Mouse (Mus musculus): Measurements from ENCODE around the gene Gm20388. TPM values are rescaled to one million over a fixed set of nuclear protein-coding genes. Genes with fewer than 3 reads are reported as not detected.

Gm20388 gene
- total RNA-seq, 2 experiments from 2014 or later = 1.3 to 8.5 TPM

DNA sequence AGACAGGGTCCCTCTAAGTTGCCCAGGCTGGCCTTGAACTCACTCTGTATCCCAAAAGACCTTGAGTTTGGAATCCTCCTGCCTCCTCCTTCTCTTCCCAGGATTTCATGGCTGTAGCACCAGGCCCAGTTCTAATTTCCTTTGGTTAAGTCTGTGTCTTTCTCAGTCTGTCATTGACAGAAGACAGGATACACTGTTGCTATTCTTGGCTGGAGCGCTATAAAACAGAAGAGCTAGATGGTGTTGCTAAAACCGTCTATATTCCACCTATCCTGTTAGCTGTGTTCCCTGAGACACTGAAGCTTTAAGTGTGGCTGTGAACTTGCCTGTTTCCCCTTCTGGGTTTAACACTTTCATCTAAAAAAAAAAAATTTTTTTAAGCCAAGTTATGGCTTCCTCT, 4301.5 kb downstream of the Gm20388 start:
- DNase-seq (ENCODE audit: low spot score in 2 of 2) = no peak

DNA sequence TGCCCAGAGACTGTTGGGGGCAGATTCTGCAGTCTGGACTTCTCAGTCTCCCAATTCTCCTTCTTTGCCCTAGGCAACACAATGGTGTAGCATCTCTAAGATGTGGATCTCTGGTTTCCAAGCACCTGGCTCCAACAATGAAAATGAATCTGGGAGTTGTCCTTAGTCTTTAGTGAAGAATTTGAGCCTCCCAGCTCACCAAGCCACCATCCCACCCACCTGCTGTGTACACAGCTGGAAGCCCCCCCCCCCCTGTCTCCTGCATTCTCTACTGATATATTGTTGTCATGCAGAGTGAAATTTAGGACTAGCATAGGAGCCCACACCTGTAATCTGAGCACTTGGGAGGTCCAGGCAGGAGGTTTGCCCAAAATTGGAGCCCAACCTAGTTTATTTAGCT, 4306.3 kb downstream of the Gm20388 start:
- DNase-seq (ENCODE audit: low spot score in 2 of 2) = no peak

- no peak for DNase-seq (ENCODE audit: low spot score in 2 of 2)
Measured at GRCm38 (mm10) chr8:124229883-124230282, 4319.2 kb downstream of the Gm20388 start.

GRCm38 (mm10) chr8:124230496-124231175, 4320.0 kb downstream of the Gm20388 start:
- no peak for DNase-seq (ENCODE audit: low spot score in 2 of 2)

GRCm38 (mm10) chr8:124231176-124231484, 4320.5 kb downstream of the Gm20388 start, which contains the start of gene Galnt2:
Galnt2 (plus strand) TSS chr8:124231391.
- peak; percentile 90 to 94 for DNase-seq (ENCODE audit: low spot score in 2 of 2)

- DNase-seq (ENCODE audit: low spot score in 2 of 2) = peak; percentile 55 to 71
Measured at GRCm38 (mm10) chr8:124231485-124232279, 4321.0 kb downstream of the Gm20388 start.

- DNase-seq (ENCODE audit: low spot score in 2 of 2) = no peak
Measured at GRCm38 (mm10) chr8:124232280-124232600, 4321.6 kb downstream of the Gm20388 start.

DNA sequence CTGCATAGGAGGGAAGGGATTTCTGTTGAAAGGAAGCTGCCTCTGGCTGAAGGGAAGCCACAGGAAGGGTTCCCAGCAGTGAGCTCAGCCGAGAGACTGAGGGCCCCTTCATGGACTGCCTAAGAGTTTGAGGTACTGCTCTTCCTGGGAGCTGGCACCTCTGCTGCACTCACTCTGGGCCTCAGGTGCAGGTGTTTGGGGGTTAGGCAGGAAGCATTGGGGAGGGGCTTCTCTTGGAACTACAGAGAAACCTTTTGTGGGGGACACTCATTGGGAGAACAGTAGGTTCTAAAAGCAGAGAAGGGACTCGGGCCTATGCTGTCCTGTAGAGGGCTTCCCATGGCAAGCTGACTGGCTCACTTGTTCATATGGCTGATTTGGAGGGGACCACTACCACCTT, 4323.9 kb downstream of the Gm20388 start:
- no peak for DNase-seq (ENCODE audit: low spot score in 2 of 2)

GRCm38 (mm10) chr8:124235536-124235935, 4324.9 kb downstream of the Gm20388 start:
- DNase-seq (ENCODE audit: low spot score in 2 of 2) = no peak

DNA sequence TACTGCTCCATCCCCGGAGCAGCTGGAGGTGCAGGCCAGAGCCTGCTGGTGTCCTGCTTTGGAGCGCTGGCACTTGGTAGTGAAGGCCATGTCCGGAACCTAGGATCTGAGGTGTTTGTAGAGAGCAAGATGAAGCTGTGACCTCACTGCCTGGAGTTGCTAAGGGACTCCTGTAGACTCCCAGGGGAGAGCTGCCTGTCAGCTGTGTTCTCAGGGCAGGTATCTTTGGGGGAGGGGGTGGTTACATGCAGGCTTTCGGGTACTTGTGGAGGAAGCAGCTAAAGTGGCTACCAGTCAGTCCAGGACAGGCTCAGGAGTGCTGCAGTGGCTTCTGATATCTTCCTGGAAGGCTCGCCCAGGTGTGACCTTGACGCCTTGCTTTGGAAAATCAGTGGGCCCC, 4328.7 kb downstream of the Gm20388 start:
- DNase-seq (ENCODE audit: low spot score in 2 of 2) = no peak

- no peak for DNase-seq (ENCODE audit: low spot score in 2 of 2)
Measured at GRCm38 (mm10) chr8:124240932-124241331, 4330.3 kb downstream of the Gm20388 start.

DNA sequence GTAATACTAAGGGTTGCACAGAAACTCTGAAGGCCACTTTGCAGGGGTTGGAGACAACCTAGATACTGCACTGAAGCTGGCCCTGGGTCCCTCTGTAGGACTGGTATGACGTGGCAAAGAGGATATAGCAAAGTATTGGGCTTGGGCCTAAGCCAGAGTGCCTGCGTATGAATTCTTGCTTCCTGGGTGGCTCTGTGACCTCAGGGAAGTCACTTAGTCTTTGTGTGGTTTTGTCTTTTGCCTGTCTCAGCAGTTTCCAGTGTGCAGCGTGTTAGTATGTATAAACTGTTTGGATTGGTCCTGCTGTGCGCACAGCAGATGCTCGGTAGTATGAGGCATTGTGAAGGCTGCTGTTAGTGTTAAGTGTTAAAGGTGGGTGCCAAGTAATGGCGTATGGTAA, 4331.6 kb downstream of the Gm20388 start:
- DNase-seq (ENCODE audit: low spot score in 2 of 2) = no peak

DNA sequence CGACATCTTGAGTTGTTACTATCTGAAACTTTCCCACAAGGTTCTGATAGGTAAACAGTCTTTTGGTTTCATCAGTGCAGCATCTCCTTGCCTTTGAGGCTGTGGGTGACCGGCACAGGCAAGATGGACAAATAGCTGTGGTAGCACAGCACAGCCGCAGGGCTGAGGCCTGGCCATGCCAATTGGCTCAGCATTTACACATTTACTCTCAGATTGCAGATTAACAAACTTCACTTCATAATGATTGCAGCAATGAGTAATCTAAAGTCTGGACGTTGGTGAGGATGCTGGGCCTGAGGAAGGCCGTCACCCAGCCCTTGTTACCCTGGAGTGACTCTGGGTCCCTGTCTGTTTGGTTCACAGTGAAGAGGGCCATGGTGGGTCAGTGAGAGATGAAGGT, 4332.3 kb downstream of the Gm20388 start:
- DNase-seq (ENCODE audit: low spot score in 2 of 2) = no peak

DNA sequence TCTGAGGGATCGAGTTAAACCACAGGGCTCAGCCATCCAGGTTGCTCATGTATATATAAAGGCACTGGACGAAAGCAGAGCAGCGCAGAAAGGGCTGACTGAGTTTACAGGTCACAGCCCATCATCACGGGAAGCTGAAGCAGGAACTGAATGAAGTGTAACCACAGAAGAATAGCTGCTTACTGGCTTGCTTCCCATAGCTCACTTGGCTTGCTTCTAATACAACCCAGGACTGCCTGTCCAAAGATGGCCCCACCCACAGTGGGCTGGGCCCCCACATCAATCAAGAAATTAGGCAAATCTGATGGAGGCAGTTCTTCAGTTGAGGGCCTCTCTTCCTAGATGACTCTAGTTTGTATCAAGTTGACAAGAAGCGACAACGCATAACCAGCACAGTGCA, 4336.9 kb downstream of the Gm20388 start:
- DNase-seq (ENCODE audit: low spot score in 2 of 2) = no peak

DNA sequence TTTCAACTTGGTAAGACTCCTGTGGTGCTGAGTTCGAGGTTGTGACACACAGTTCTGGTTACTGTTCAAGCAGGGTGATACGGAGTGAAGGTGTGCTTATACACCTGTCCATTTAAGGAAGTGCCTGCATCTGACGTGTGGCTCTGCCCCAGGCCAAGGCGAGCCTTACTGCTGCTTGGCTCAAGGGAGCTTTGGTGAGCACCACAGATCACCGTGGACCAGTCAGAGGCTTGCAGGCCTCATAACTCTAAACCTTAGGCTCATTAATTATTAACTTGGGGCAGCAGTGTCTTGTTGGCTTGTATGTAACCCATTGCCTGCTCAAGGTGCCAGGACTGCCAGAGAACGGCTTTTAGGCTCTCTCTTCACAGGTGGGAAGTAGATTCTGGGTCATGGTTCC, 4338.0 kb downstream of the Gm20388 start:
- DNase-seq (ENCODE audit: low spot score in 2 of 2) = no peak

DNA sequence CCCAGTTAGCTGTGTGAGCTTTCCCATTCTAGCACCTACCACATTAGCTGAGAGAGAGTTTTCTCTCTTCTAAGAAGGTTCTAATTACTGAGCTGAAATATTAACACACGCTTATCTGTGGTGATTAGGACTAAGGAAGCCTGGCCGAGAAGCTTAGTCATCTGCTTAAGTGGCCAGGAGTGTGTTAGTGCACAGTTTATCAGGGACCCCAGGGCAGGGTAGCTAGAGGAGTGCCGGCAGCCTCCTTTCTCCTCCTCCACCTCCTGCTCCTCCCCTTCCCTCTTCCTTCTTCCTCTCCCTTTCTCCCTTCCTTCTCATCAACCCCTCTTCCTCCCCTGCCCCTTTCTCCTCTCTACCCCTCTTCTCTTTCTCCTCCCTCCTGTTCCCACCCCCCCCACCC, 4339.6 kb downstream of the Gm20388 start:
- DNase-seq (ENCODE audit: low spot score in 2 of 2) = no peak

DNA sequence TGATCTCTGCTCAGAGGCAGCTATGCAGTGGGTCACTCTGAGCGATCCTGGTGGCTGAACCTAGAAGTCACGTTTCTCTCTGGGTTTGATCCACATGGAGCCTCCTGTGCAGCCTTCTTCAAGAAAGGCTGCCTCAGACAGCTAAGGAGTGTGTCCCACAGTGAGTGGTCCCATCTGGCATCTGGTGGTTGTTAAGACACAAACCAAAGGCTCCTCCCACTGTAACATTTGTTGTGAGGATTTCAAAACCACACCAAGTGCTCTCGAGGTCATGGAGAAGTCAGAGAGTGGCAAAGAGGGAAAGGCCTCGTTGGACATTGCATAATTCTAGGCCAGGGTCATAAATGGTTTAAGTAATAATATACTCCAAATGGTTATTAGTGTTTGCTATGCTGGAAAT, 4340.1 kb downstream of the Gm20388 start:
- DNase-seq (ENCODE audit: low spot score in 2 of 2) = peak in 1 of 2 experiments; percentile 33

- DNase-seq (ENCODE audit: low spot score in 2 of 2) = no peak
Measured at GRCm38 (mm10) chr8:124252533-124252950, 4341.9 kb downstream of the Gm20388 start.

DNA sequence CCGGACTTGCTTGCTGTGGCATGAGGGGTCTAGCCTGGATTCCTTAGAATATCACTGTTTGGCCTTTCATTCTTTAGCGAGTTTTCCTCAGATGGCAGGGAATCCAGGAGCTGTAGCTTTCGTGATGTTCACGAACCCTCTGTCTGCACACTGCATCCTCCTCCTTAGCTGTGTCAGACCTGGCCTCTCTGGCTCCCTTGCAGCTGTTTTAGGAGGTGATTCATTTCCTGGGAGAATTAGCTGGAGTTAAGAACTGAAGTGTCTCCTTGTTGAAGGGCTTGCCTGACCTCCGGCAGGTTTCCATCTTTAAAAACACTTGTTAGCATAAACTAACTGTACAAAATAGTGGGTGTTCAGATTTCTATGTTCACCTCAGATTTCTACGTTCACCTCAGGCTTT, 4343.3 kb downstream of the Gm20388 start:
- no peak for DNase-seq (ENCODE audit: low spot score in 2 of 2)

- no peak for DNase-seq (ENCODE audit: low spot score in 2 of 2)
Measured at GRCm38 (mm10) chr8:124256841-124257240, 4346.2 kb downstream of the Gm20388 start.

- peak; percentile 41 for DNase-seq (ENCODE audit: low spot score in 2 of 2)
Measured at GRCm38 (mm10) chr8:124257363-124257762, 4346.7 kb downstream of the Gm20388 start.

GRCm38 (mm10) chr8:124259146-124259545, 4348.5 kb downstream of the Gm20388 start:
- no peak for DNase-seq (ENCODE audit: low spot score in 2 of 2)

DNA sequence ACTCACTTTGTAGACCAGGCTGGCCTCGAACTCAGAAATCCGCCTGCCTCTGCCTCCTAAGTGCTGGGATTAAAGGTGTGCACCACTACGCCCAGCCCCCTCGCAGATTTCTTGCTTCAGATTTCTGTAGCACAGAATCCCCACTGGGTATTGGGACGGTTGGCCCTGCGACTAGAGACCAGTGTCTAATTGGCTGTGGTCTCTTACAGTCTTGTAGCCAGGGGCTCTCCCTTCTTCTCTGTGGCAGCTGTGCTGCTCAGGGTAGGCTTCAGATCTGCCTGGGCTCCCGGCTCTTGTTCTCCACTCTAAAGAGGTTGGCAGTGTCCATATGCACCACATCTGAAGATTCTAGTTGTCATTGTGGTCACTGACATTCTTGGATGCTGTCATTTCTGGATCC, 4349.3 kb downstream of the Gm20388 start:
- no peak for DNase-seq (ENCODE audit: low spot score in 2 of 2)

Data from adrenal gland, adult 18-20 months (tissue).